Mouse (Mus musculus) layer of hippocampus, adult 11-12 months (tissue): Measurements from ENCODE around the gene Dnah14.

Source experiments
- DNase-seq: peaks from one replicate; pipeline ENCODE4 v3.0.0; 2022; ENCODE audit warnings: low spot score

Gene Dnah14

DNA sequence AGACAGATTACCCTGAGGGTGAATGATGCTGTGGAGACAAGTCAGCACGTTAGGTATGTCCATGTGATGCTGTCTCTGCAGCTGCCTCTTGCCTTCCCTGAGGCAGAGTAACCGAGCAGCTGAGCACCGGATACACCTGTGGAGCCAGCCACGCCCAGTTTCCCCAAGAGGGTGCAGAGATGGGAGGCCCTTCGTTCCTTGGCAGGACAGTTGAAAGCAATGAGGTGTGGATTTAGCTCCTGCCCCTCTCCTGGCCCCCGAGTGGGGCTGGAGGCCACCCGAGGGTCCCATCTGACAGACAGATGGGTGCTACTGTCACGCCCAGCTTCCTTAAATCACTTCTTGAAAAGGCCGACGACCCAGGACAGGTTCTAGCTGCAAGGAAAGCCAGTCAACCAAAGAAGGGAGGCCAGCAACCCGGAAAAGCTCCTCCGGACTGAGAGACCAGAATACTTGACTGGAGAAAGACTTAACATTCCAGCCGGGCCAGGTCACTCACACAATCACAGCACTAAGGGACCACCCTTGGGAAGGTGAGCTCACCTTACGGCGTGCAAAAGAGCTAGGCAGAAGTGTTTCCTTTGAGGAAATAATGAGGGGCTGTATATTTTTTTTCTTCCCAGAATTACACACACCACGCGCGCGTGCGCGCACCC lies 276.9 kb downstream of the Dnah14 start:
- no peak for DNase-seq

DNA sequence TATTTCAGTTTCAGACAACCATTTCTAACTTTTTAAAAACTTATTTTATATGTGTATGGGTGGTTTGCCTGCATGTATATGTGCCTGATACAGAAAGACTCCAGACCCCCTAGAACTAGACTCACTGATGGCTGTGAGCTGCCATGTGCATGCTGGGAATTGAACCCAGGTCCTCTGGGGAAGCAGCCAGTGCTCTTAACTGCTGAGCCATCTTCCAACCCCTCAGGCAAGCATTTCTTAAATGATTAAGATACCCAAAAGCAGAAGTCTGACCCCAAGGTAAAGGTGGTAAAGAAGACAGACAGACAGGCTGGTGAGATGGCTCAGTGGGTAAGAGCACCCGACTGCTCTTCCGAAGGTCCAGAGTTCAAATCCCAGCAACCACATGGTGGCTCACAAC lies 278.5 kb downstream of the Dnah14 start:
- DNase-seq, result no peak

DNA sequence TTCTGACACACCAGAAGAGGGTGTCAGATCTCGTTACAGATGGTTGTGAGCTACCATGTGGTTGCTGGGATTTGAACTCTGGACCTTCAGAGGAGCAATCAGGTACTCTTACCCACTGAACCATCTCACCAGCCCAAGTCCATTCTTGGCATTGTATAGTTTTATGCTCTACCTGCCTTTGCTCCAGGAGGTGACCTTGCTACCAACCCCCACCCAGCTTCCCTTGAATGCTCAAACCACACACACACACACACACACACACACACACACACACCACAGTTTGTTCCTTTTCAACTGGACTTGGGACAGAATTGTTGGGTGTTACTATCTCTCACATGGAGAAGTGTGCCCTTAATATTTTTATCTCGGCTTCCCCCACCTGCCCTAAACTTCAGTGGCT lies 280.0 kb downstream of the Dnah14 start:
- no peak for DNase-seq

DNA sequence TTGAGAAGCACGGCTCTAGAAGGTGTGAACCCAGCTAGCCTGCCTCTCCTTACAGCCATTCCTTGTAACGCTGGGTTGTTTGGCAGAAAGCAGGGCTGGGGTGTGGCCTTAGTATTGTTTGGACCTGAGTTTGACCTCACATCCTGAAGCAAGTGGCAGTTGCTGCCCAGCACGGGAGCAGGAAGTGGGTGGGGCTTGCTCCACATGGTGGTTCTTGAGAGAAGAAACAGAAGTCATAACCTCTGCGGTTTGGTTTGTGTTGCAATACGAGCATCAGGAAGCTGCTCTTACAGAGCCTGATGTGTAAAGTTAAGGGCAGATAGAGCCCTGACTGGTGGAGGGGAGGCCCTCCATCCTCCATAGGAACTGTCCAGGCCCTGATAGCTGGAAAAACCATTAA lies 284.3 kb downstream of the Dnah14 start:
- peak; percentile 45 for DNase-seq

DNA sequence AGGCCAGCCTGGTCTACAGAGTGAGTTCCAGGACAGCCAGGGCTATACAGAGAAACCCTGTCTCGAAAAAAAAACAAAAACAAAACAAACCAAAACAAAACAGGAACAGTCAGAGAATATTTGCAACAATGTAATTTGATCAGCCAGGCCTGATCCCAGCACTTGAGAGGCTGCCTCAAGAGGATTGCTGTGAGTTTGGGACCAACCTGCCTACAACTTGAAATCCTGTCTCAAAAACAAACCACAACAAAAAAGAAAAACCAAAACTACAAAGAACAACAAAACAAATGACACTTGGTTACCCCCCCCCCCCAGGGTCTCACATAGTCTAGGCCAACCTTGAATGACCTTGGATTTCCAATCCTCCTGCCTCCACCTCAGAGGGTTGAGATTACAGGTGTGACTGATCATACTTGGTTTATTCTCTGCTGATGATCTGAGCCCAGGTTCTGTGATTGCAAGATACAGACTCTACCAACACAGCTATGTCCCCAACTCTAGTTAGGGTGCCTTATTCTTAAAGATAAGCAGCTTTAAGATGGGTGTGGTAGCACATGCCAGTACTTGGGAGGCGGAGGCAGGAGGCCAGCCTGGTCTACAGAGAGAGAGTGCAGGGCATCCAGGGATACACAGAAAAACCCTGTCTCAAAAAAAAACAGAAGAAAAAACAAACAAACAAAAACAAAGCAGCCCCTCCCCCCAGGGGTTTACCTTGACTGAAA lies 285.0 kb downstream of the Dnah14 start:
- DNase-seq, result no peak

DNA sequence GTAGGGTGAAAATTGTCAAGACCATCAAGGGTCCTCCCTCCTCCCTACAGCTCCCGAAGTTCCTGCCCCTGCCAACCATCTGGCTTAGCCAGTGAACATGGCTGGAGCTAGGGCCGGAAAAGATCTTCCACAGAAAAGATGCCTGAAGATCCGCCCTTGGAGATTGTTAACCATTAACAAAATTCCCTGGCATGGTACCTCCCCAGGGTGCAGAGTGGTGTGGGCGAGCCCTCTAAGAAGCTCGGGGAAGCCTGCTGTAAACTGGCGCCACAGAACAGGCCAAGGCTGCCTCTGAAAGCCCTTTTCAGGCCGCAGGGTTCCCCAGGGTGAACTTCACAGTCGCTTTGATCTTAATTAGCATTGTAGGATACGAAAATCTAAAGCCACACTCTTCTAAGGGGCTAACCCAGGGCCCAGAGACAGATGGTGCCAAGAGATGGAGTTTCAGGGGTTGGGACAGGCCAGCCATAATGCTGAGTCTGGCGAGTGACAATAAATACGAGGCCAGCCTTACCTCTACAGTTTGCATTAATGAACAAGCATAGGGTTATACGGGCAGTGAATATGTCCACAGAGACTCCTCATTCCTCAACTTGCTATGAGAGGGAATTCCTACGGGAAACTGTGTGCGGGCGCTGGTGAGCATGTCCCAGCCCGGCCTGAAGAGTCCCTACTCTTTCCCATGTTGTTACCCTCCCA lies 286.5 kb downstream of the Dnah14 start:
- no peak for DNase-seq

DNA sequence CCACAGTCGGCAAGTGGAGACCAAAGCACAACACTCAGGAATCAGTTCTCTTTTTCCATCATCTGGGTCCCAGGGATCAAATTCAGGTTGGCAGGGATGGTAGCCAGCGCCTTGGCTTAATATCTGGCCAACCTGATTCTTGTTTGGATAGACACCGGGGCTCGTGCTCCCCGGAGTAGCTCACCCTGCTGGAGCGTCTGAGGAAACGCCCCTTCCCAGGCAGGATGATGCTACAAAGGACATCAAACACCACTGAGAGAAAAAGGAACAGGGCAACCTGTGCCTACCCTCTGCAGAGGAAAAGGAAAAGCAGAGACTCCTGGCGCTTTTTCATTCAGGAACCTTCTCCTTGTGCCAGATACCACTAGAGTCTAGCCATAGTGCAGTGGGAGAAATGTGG lies 287.1 kb downstream of the Dnah14 start:
- no peak for DNase-seq
